Mouse (Mus musculus) limb, embryonic 14.5 days (tissue): ENCODE results near the gene Tasp1. TPM values are rescaled to one million over a fixed set of nuclear protein-coding genes. Genes with fewer than 3 reads are reported as not detected.

Source experiments
- ATAC-seq: fragments of 200-750 bp; cut with Nextera tagmentation; 2 replicates; pipeline ENCODE4 v1.8.0; 2017; ENCODE audit warnings: low read depth, moderate number of reproducible peaks, moderate TSS enrichment; ENCODE audit not compliant: low FRiP score
- DNase-seq: peaks from one replicate; pipeline ENCODE4 v3.0.0-alpha.2; 2015; ENCODE audit warnings: low spot score
- H3K27ac ChIP-seq: fragments of 300-500 bp; sonication (generic); replicated peaks from 2 replicates; pipeline ENCODE4 v1.5.1; 2014; ENCODE audit warnings: low read depth, mild to moderate bottlenecking, low read length, moderate library complexity, mixed read lengths
- H3K27me3 ChIP-seq: fragments of 300-500 bp; sonication (generic); 2 replicates; pipeline ENCODE4 v1.6.1; 2014; ENCODE audit warnings: low read length, mixed read lengths; ENCODE audit not compliant: control insufficient read depth, insufficient read depth
- H3K36me3 ChIP-seq: fragments of 300-500 bp; sonication (generic); 2 replicates; pipeline ENCODE4 v1.6.1; 2014; ENCODE audit warnings: mild to moderate bottlenecking, low read length, moderate library complexity, mixed read lengths; ENCODE audit not compliant: control insufficient read depth, insufficient read depth
- H3K4me1 ChIP-seq: fragments of 300-500 bp; sonication (generic); 2 replicates; pipeline ENCODE4 v1.6.1; 2014; ENCODE audit warnings: antibody characterized with exemption, low read length, mixed read lengths; ENCODE audit not compliant: control insufficient read depth, insufficient read depth
- H3K4me2 ChIP-seq: fragments of 300-500 bp; sonication (generic); replicated peaks from 2 replicates; pipeline ENCODE4 v1.6.1; 2014; ENCODE audit warnings: low read depth, mild to moderate bottlenecking, low read length, moderate library complexity; ENCODE audit not compliant: severe bottlenecking
- H3K4me3 ChIP-seq: fragments of 300-500 bp; sonication (generic); replicated peaks from 2 replicates; pipeline ENCODE4 v1.5.1; 2014; ENCODE audit warnings: low read length
- H3K9ac ChIP-seq: fragments of 300-500 bp; sonication (generic); 2 replicates; pipeline ENCODE4 v1.6.1; 2014; ENCODE audit warnings: mild to moderate bottlenecking, low read depth, low read length, moderate library complexity; ENCODE audit not compliant: severe bottlenecking
- H3K9me3 ChIP-seq: fragments of 300-500 bp; sonication (generic); 2 replicates; pipeline ENCODE4 v1.6.1; 2016; ENCODE audit warnings: low read length; ENCODE audit not compliant: control insufficient read depth
- POLR2A ChIP-seq: fragments of 200-500 bp; IDR thresholded peaks from 2 replicates; pipeline ENCODE4 v1.8.0; 2012; ENCODE audit warnings: inconsistent platforms, mild to moderate bottlenecking, moderate library complexity, borderline replicate concordance; ENCODE audit not compliant: insufficient read depth, insufficient read length; ENCODE audit errors: extremely low read depth
- WGBS: fragments of 180-500 bp; shearing (Covaris S2); extraction: QIAGEN DNeasy Blood & Tissue Kit; methylation state at CpG from one replicate; pipeline ENCODE4 v1.1.7; 2014; 5-methylcytosine and 5-hydroxymethylcytosine counted together
- polyA plus RNA-seq, 2 experiments: library from polyadenylated mRNA; depleted of rRNA in 1 of 2; stranded (reverse) in 1 of 2; unstranded in 1 of 2; fragments of >200 nt; fragmentation: Nextera tagmentation in 1 of 2; extraction: Ambion mirVana in 1 of 2; gene quantifications; 2 replicates each; pipeline versions ENCODE4 v1.2.1 to v1.2.3; 2012 to 2014

Gene Tasp1
- polyA plus RNA-seq, 2 experiments: 11.6 to 21.0 TPM

DNA sequence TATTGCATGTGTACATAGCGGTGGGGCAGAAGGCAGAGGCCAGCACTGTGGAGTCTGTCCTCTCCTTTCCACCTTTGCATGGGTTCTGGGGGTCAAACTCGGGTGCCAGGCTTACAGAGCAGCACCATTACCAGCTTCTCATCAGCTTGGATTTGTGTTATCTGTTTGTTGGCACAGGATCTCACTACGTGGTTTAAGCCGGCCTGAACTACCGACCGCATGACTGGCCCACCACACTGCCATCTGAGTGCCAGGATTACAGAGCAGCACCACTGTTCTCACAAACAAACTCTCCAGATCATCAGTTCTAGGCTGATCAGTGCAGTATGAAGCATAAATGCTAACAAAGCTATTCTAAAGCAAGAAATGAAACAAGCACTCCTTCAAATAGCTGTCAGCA is 8.5 kb downstream of the Tasp1 start:
- ATAC-seq: no peak
- no peaks in the 10 kb centered on the region for H3K27me3 ChIP-seq
- no peak overlapping the region for H3K4me2 ChIP-seq
- H3K4me1 ChIP-seq: no peaks in the 10 kb centered on the region
- H3K27ac ChIP-seq: no peak overlapping the region
- H3K9ac ChIP-seq: no peak overlapping the region
- DNase-seq: no peak
- no peaks in the 10 kb centered on the region for H3K9me3 ChIP-seq
- H3K36me3 ChIP-seq: peaks cover 32% of the 10 kb centered on the region
- H3K4me3 ChIP-seq: no peak overlapping the region
- WGBS: 89% methylated on average over 6 of the region's 6 CpGs
- TF ChIP-seq POLR2A: no peak

GRCm38 (mm10) chr2:140051607-140052126 is 14.9 kb downstream of the Tasp1 start:
- DNase-seq: no peak
- peaks cover 84% of the 10 kb centered on the region for H3K36me3 ChIP-seq
- H3K9me3 ChIP-seq: no peaks in the 10 kb centered on the region
- WGBS: 95% methylated on average over 2 of the region's 2 CpGs
- ATAC-seq: no peak
- no peaks in the 10 kb centered on the region for H3K27me3 ChIP-seq
- no peak overlapping the region for H3K4me3 ChIP-seq
- no peak overlapping the region for H3K9ac ChIP-seq
- no peak overlapping the region for H3K4me2 ChIP-seq
- H3K27ac ChIP-seq: no peak overlapping the region
- no peak for TF ChIP-seq POLR2A
- no peaks in the 10 kb centered on the region for H3K4me1 ChIP-seq

GRCm38 (mm10) chr2:140042522-140043131 is 24.0 kb downstream of the Tasp1 start:
- Histone ChIP-seq H3K4me3 (no peak overlapping the region), H3K27me3 (no peaks in the 10 kb centered on the region), H3K4me2 (no peak overlapping the region), H3K9ac (no peak overlapping the region), H3K36me3 (peaks cover 23% of the 10 kb centered on the region), H3K9me3 (no peaks in the 10 kb centered on the region), H3K27ac (no peak overlapping the region), H3K4me1 (no peaks in the 10 kb centered on the region)
- TF ChIP-seq POLR2A: no peak
- ATAC-seq: no peak
- WGBS: 91% methylated on average over 2 of the region's 2 CpGs
- DNase-seq: no peak

- ATAC-seq (no peak), DNase-seq (no peak)
- no peaks in the 10 kb centered on the region for H3K9me3 ChIP-seq
- no peak overlapping the region for H3K27ac ChIP-seq
- H3K27me3 ChIP-seq: no peaks in the 10 kb centered on the region
- WGBS: 70% methylated on average over 10 of the region's 10 CpGs
- no peak overlapping the region for H3K4me3 ChIP-seq
- no peak overlapping the region for H3K9ac ChIP-seq
- H3K4me2 ChIP-seq: no peak overlapping the region
- no peak for TF ChIP-seq POLR2A
- peaks cover 21% of the 10 kb centered on the region for H3K36me3 ChIP-seq
- H3K4me1 ChIP-seq: no peaks in the 10 kb centered on the region
These were observed 24.5 kb downstream of the Tasp1 start for GRCm38 (mm10) chr2:140042081-140042480.

- Histone ChIP-seq H3K4me1 (no peaks in the 10 kb centered on the region), H3K36me3 (peaks cover 15% of the 10 kb centered on the region), H3K4me2 (no peak overlapping the region), H3K4me3 (no peak overlapping the region), H3K27me3 (no peaks in the 10 kb centered on the region), H3K9ac (no peak overlapping the region), H3K27ac (no peak overlapping the region), H3K9me3 (no peaks in the 10 kb centered on the region)
- 84% methylated on average over 2 of the region's 2 CpGs for WGBS
- ATAC-seq (no peak), DNase-seq (no peak)
- no peak for TF ChIP-seq POLR2A
These were observed 29.1 kb downstream of the Tasp1 start for GRCm38 (mm10) chr2:140037459-140037858.

DNA sequence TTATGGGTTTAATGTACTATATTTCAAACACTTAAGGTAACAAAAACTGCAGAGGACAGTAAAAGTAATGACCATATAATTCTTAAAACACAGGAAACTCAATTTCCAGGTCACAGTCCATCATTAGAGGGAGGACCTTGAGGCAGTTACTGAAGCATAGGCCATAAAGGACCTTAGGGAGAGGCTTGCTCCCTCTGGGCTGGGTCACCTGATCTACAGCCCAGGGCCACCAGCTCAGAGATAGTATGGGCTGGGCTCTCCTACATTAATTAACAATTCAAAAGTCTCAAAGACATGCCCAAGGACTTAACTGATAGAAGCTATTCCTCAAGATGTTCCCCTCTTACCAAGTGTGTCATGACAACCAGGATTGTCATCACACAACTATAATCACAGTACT is 29.8 kb downstream of the Tasp1 start:
- Histone ChIP-seq H3K27ac (no peak overlapping the region), H3K9ac (no peak overlapping the region), H3K36me3 (peaks cover 12% of the 10 kb centered on the region), H3K4me1 (no peaks in the 10 kb centered on the region), H3K9me3 (no peaks in the 10 kb centered on the region), H3K27me3 (no peaks in the 10 kb centered on the region), H3K4me3 (no peak overlapping the region), H3K4me2 (no peak overlapping the region)
- no peak for DNase-seq
- ATAC-seq: no peak
- TF ChIP-seq POLR2A: no peak
